Mouse (Mus musculus): Measurements from ENCODE around the gene Trim69.

DNA sequence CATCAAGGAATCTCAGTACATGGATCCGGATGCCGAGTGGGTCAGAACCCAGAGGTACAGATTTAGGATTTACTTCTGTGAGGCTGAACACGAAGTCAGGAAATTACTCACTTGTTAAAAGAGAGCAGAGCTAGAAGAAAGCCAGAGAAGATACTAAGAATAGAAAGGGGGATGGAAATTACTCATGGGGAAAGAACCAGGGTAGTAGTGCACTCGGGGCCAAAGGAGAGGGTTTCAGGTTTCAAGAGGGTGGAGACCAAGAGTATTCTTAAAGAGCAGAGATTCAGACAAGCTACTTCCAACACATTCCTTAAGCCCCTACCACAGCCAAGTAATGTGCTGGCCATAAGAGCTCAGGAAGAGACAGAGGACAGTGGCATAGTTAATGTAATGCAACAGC lies 1.0 kb downstream of the Trim69 start:
- TF ChIP-seq CTCF (IDR thresholded peaks at IDR 0.05; ENCODE audit: extremely low read depth, insufficient read depth, insufficient read length, insufficient replicate concordance) (no peak), POLR2A (IDR thresholded peaks at IDR 0.05; ENCODE audit: low read depth, low read length) (no peak)

Data from spleen, adult 2 months (tissue).